Mouse (Mus musculus): ENCODE data around the gene Ankrd12. TPM values are rescaled to one million over a fixed set of nuclear protein-coding genes. Genes with fewer than 3 reads are reported as not detected.
"Not testable (repeated sequence)": the region's sequence is repeated elsewhere in the genome, so short reads cannot be mapped to it uniquely, and the experiment has no call there.

Ankrd12 gene
- polyA plus RNA-seq, 1 experiment = 28.3 TPM

DNA sequence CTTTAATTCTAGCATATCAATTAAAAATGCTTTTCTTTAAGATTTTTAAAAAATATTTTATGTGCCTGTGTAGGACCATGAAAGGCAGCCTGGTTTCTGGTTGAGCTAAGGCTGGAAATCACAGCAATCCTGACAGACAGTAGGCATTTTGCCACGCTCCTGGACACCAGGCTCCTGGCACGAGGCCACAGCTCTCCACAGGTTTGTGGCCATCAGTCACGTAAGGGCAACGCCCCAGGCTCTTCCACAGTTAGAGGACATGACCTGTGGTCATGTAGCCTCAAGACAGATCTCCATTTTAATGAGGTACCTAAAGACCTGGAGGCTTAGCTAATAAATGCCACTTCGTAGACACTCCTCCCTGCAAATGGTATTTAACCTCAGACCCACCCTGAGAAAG, 69.0 kb downstream of the Ankrd12 start:
- Histone ChIP-seq H3K4me1 (ENCODE audit: control insufficient read depth, insufficient read depth, low read length) (0 out of 2 replicates have a peak, but pooled peaks cover 2% of the 10 kb centered on the region), H3K27ac (ENCODE audit: insufficient read depth, low read depth, low read length) (no peak overlapping the region), H3K4me3 (ENCODE audit: insufficient read depth, low read length) (no peak overlapping the region)
- TF ChIP-seq POLR2A (IDR thresholded peaks at IDR 0.05; ENCODE audit: borderline replicate concordance, low read depth, low read length) (no peak), CTCF (IDR thresholded peaks at IDR 0.05; ENCODE audit: low read depth, low read length) (no peak)

DNA sequence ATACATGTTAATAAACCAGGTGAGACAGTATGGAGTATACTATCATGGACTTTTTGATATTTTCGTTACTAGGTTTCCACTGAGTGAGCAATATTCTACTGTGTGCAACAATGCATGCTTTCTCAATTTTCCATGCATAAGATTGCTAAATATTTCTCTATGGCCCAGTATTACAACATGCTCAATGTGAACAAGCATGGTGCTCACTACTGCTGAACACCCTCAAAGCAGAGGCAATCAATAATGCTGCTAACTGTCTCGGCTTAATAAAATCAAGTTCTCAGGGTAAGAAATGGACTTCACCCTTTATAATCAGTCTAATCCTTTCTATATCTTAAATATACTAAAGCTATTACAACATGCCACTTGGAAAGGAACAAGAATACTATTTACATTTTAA, 69.4 kb downstream of the Ankrd12 start:
- Histone ChIP-seq H3K4me1 (ENCODE audit: control insufficient read depth, insufficient read depth, low read length) (0 out of 2 replicates have a peak, but pooled peaks cover 2% of the 10 kb centered on the region), H3K27ac (ENCODE audit: insufficient read depth, low read depth, low read length) (no peak overlapping the region), H3K4me3 (ENCODE audit: insufficient read depth, low read length) (no peak overlapping the region)
- no peak for TF ChIP-seq CTCF (IDR thresholded peaks at IDR 0.05; ENCODE audit: low read depth, low read length)
- TF ChIP-seq POLR2A (IDR thresholded peaks at IDR 0.05; ENCODE audit: borderline replicate concordance, low read depth, low read length) = no peak

GRCm38 (mm10) chr17:65988151-65988820, 88.6 kb downstream of the Ankrd12 start:
- TF ChIP-seq CTCF (IDR thresholded peaks at IDR 0.05; ENCODE audit: low read depth, low read length) (no peak), POLR2A (IDR thresholded peaks at IDR 0.05; ENCODE audit: borderline replicate concordance, low read depth, low read length) (no peak)
- Histone ChIP-seq H3K27ac (ENCODE audit: insufficient read depth, low read depth, low read length) (no peak overlapping the region), H3K4me1 (ENCODE audit: control insufficient read depth, insufficient read depth, low read length) (no peaks in the 10 kb centered on the region), H3K4me3 (ENCODE audit: insufficient read depth, low read length) (no peak overlapping the region)

DNA sequence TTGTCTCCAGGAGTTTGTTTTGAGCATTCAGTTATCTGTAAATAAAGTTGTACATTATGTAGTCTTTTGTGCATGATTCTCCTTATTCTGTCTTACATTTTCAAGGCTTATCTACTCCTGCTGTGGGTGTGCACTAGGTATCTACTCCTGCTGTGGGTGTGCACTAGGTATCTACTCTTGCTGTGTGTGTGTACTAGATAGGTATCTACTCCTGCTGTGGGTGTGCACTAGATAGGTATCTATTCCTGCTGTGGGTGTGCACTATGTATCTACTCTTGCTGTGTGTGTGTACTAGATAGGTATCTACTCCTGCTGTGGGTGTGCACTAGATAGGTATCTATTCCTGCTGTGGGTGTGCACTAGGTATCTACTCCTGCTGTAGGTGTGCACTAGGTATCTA, 100.2 kb downstream of the Ankrd12 start:
- H3K4me1 ChIP-seq (ENCODE audit: control insufficient read depth, insufficient read depth, low read length); H3K4me3 ChIP-seq (ENCODE audit: insufficient read depth, low read length); H3K27ac ChIP-seq (ENCODE audit: insufficient read depth, low read depth, low read length): not testable (repeated sequence)

GRCm38 (mm10) chr17:65967751-65968150, 109.1 kb downstream of the Ankrd12 start:
- TF ChIP-seq POLR2A (IDR thresholded peaks at IDR 0.05; ENCODE audit: borderline replicate concordance, low read depth, low read length) (no peak), CTCF (IDR thresholded peaks at IDR 0.05; ENCODE audit: low read depth, low read length) (no peak)
- H3K4me1 ChIP-seq (ENCODE audit: control insufficient read depth, insufficient read depth, low read length) = no peaks in the 10 kb centered on the region; the same call in 1 of the 2 replicates

GRCm38 (mm10) chr17:65962263-65962662, 114.6 kb downstream of the Ankrd12 start:
- no peaks in the 10 kb centered on the region for H3K4me1 ChIP-seq (ENCODE audit: control insufficient read depth, insufficient read depth, low read length)
- TF ChIP-seq POLR2A (IDR thresholded peaks at IDR 0.05; ENCODE audit: borderline replicate concordance, low read depth, low read length) (no peak), CTCF (IDR thresholded peaks at IDR 0.05; ENCODE audit: low read depth, low read length) (no peak)
- no peak overlapping the region for H3K4me3 ChIP-seq (ENCODE audit: insufficient read depth, low read length)
- H3K27ac ChIP-seq (ENCODE audit: insufficient read depth, low read depth, low read length) = no peak overlapping the region

More at GRCm38 (mm10) chr17:65967751-65968150, 109.1 kb downstream of the Ankrd12 start:
- Histone ChIP-seq H3K27ac (ENCODE audit: insufficient read depth, low read depth, low read length) (no peak overlapping the region), H3K4me3 (ENCODE audit: insufficient read depth, low read length) (no peak overlapping the region)

- TF ChIP-seq POLR2A (IDR thresholded peaks at IDR 0.05; ENCODE audit: borderline replicate concordance, low read depth, low read length) (no peak), CTCF (IDR thresholded peaks at IDR 0.05; ENCODE audit: low read depth, low read length) (no peak)
- Histone ChIP-seq H3K27ac (ENCODE audit: insufficient read depth, low read depth, low read length) (no peak overlapping the region), H3K4me1 (ENCODE audit: control insufficient read depth, insufficient read depth, low read length) (no peaks in the 10 kb centered on the region), H3K4me3 (ENCODE audit: insufficient read depth, low read length) (no peak overlapping the region)
Measured at GRCm38 (mm10) chr17:65961606-65962136, 115.2 kb downstream of the Ankrd12 start.

DNA sequence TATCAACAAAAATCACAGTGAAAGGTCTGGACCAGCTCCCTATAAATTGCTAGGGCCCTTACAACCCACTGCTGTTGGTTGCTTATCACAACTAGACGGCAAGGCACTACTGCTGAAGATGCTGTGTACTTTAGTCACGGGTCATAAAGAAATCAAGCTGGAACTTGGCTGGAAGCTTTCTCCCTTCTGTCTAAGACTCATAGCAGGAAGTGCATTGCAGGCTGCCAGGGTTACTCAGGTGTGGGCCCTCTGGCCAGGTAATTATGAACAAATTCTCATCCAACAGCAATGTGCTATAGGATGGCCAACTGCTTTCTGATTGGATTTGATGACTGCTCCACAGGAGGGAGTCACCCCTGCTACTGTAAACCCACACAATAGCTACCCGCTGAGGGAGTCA, 117.9 kb downstream of the Ankrd12 start:
- no peak overlapping the region for H3K27ac ChIP-seq (ENCODE audit: insufficient read depth, low read depth, low read length)
- H3K4me3 ChIP-seq (ENCODE audit: insufficient read depth, low read length) = no peak overlapping the region
- no peak for TF ChIP-seq POLR2A (IDR thresholded peaks at IDR 0.05; ENCODE audit: borderline replicate concordance, low read depth, low read length)
- TF ChIP-seq CTCF (IDR thresholded peaks at IDR 0.05; ENCODE audit: low read depth, low read length) = no peak
- H3K4me1 ChIP-seq (ENCODE audit: control insufficient read depth, insufficient read depth, low read length) = no peaks in the 10 kb centered on the region

DNA sequence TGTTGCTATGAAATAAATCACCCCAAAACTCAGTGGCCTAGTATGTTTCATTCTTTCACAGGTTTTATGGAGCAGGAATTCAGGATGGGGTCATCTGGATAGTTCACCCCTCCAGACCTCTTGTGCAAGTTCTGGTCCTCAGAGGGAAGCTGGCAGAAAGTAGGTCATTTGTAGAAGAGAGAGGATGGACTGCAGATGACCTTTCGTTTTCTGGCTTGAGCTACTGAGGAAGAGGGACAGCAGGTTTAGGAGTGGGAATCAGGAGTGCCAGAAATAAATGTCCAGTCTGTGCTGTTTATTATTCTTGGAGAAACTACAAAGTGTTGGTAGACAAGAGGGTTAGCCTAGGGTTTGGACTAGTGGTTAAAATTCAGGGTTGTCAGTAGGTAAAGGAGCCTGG, 118.5 kb downstream of the Ankrd12 start:
- Histone ChIP-seq H3K27ac (ENCODE audit: insufficient read depth, low read depth, low read length) (no peak overlapping the region), H3K4me1 (ENCODE audit: control insufficient read depth, insufficient read depth, low read length) (no peaks in the 10 kb centered on the region), H3K4me3 (ENCODE audit: insufficient read depth, low read length) (no peak overlapping the region)
- TF ChIP-seq POLR2A (IDR thresholded peaks at IDR 0.05; ENCODE audit: borderline replicate concordance, low read depth, low read length) = no peak
- TF ChIP-seq CTCF (IDR thresholded peaks at IDR 0.05; ENCODE audit: low read depth, low read length) = no peak

DNA sequence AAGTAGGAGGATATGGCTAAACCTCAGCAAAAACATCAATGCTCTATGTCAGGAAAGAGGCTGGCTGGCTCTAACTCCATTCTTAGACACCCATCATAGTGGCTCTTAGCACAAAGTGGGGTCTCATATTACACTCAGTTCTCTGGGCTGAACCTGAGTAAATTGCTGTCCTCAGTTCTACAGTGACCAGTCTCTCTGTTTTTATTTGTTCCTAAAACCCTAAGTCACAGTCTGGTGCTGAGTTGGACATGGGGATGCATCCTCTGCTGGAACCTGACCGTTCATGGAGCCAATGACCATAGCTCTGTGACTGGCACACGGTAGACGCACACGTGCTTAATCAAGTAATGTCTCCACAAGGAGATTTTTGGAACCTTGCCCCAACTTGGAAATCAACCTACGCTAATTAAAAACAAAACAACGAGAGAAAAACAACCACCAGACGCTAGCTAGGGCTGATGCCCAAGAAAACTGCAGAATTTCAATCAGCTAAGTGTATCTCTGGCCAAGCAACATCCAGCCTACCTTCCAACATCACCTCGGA, 119.0 kb downstream of the Ankrd12 start:
- no peak overlapping the region for H3K27ac ChIP-seq (ENCODE audit: insufficient read depth, low read depth, low read length)
- no peaks in the 10 kb centered on the region for H3K4me1 ChIP-seq (ENCODE audit: control insufficient read depth, insufficient read depth, low read length)
- no peak for TF ChIP-seq POLR2A (IDR thresholded peaks at IDR 0.05; ENCODE audit: borderline replicate concordance, low read depth, low read length)
- TF ChIP-seq CTCF (IDR thresholded peaks at IDR 0.05; ENCODE audit: low read depth, low read length) = no peak
- H3K4me3 ChIP-seq (ENCODE audit: insufficient read depth, low read length) = no peak overlapping the region
